Mouse (Mus musculus): Measurements from ENCODE around the gene Gm20773. TPM values are rescaled to one million over a fixed set of nuclear protein-coding genes. Genes with fewer than 3 reads are reported as not detected.
"Not testable (repeated sequence)": the region's sequence is repeated elsewhere in the genome, so short reads cannot be mapped to it uniquely, and the experiment has no call there.

Gm20773 gene
- not detected in 2 replicates for polyA plus RNA-seq (2014; fragmentation: Nextera tagmentation; extraction: Ambion mirVana)

- H3K27me3 ChIP-seq (ENCODE audit: control insufficient read depth, insufficient read depth, low read length); H3K4me2 ChIP-seq (replicated peaks; ENCODE audit: low read depth, low read length); H3K36me3 ChIP-seq (ENCODE audit: control insufficient read depth, insufficient read depth, low read length); H3K9me3 ChIP-seq (ENCODE audit: control insufficient read depth, low read length); H3K9ac ChIP-seq (ENCODE audit: low read depth, low read length); ATAC-seq (ENCODE audit: low FRiP score); H3K27ac ChIP-seq (ENCODE audit: low read depth, low read length); DNase-seq (ENCODE audit: low spot score); H3K4me1 ChIP-seq (replicated peaks; ENCODE audit: control insufficient read depth, insufficient read depth, low read length); H3K4me3 ChIP-seq (ENCODE audit: low read depth, low read length): not testable (repeated sequence)
- WGBS = no CpG with 5 or more reads among the region's 1 CpGs
These were observed at the start of gene Gm20773 for GRCm38 (mm10) chrY:13493726-13494125. Gm20773 (plus strand) TSS chrY:13494026.

GRCm38 (mm10) chrY:13465479-13465878, 28.3 kb upstream of the Gm20773 start, which contains the start of gene Gm21866:
Gm21866 (minus strand) TSS chrY:13465579.
- H3K9me3 ChIP-seq (ENCODE audit: control insufficient read depth, low read length); H3K27ac ChIP-seq (ENCODE audit: low read depth, low read length); H3K4me3 ChIP-seq (ENCODE audit: low read depth, low read length); ATAC-seq (ENCODE audit: low FRiP score); H3K9ac ChIP-seq (ENCODE audit: low read depth, low read length); H3K36me3 ChIP-seq (ENCODE audit: control insufficient read depth, insufficient read depth, low read length); H3K4me1 ChIP-seq (replicated peaks; ENCODE audit: control insufficient read depth, insufficient read depth, low read length); H3K27me3 ChIP-seq (ENCODE audit: control insufficient read depth, insufficient read depth, low read length); DNase-seq (ENCODE audit: low spot score); H3K4me2 ChIP-seq (replicated peaks; ENCODE audit: low read depth, low read length): not testable (repeated sequence)
- no CpG with 5 or more reads among the region's 3 CpGs for WGBS

Other genes with a start within 250 kb of the Gm20773 start
- not detected in 2 replicates for gene Gm21440, start 241.6 kb upstream of the Gm20773 start, polyA plus RNA-seq (2014; fragmentation: Nextera tagmentation; extraction: Ambion mirVana)
- not detected in 2 replicates for gene Gm21454, start 241.6 kb upstream of the Gm20773 start, polyA plus RNA-seq (2014; fragmentation: Nextera tagmentation; extraction: Ambion mirVana)
- gene Gm21725, start 145.0 kb upstream of the Gm20773 start, polyA plus RNA-seq (2014; fragmentation: Nextera tagmentation; extraction: Ambion mirVana) = not detected in 2 replicates
- not detected in 2 replicates for gene Gm21866, start 28.4 kb upstream of the Gm20773 start, polyA plus RNA-seq (2014; fragmentation: Nextera tagmentation; extraction: Ambion mirVana)

All from hindbrain, embryonic 11.5 days (tissue).